Mouse (Mus musculus) liver, embryonic 11.5 days (tissue): Measurements from ENCODE around the gene Il21. TPM values are rescaled to one million over a fixed set of nuclear protein-coding genes. Genes with fewer than 3 reads are reported as not detected.

Experiments used
- ATAC-seq: fragments of 200-750 bp; cut with Nextera tagmentation; replicated peaks from 2 replicates; pipeline ENCODE4 v1.8.0; 2017; ENCODE audit warnings: moderate number of reproducible peaks, mild to moderate bottlenecking, moderate TSS enrichment, moderate library complexity; ENCODE audit not compliant: low FRiP score
- DNase-seq: peaks from one replicate; pipeline ENCODE4 v3.0.0-alpha.2; 2017; ENCODE audit warnings: low spot score
- H3K27ac ChIP-seq: fragments of 300-500 bp; sonication (generic); 2 replicates; pipeline ENCODE4 v1.5.1; 2014; ENCODE audit warnings: mild to moderate bottlenecking, low read depth, low read length, control low read depth
- H3K27me3 ChIP-seq: fragments of 300-500 bp; sonication (generic); replicated peaks from 2 replicates; pipeline ENCODE4 v1.6.1; 2014; ENCODE audit warnings: low read length, mixed read lengths; ENCODE audit not compliant: control insufficient read depth, insufficient read depth
- H3K36me3 ChIP-seq: fragments of 300-500 bp; sonication (generic); 2 replicates; pipeline ENCODE4 v1.6.1; 2014; ENCODE audit warnings: mild to moderate bottlenecking, low read length, moderate library complexity, mixed read lengths; ENCODE audit not compliant: control insufficient read depth, insufficient read depth
- H3K4me1 ChIP-seq: fragments of 300-500 bp; sonication (generic); replicated peaks from 2 replicates; pipeline ENCODE4 v1.6.1; 2014; ENCODE audit warnings: low read length, mixed read lengths; ENCODE audit not compliant: control insufficient read depth, insufficient read depth
- H3K4me2 ChIP-seq: fragments of 300-500 bp; sonication (generic); 2 replicates; pipeline ENCODE4 v1.6.1; 2014; ENCODE audit warnings: mild to moderate bottlenecking, control low read depth, moderate library complexity
- H3K4me3 ChIP-seq: fragments of 300-500 bp; sonication (generic); 2 replicates; pipeline ENCODE4 v1.5.1; 2014; ENCODE audit warnings: low read depth, low read length, control low read depth
- H3K9ac ChIP-seq: fragments of 300-500 bp; sonication (generic); 2 replicates; pipeline ENCODE4 v1.6.1; 2014; ENCODE audit warnings: low read depth, low read length, control low read depth
- H3K9me3 ChIP-seq: fragments of 300-500 bp; sonication (generic); 2 replicates; pipeline ENCODE4 v1.6.1; 2016; ENCODE audit warnings: low read length, inconsistent platforms, mixed read lengths; ENCODE audit not compliant: control insufficient read depth
- WGBS: fragments of 180-500 bp; shearing (Covaris S2); extraction: QIAGEN DNeasy Blood & Tissue Kit; methylation state at CpG from one replicate; pipeline ENCODE4 v1.1.7; 2014; 5-methylcytosine and 5-hydroxymethylcytosine counted together
- polyA plus RNA-seq: library from polyadenylated mRNA; unstranded; fragments of >200 nt; fragmentation: Nextera tagmentation; extraction: Ambion mirVana; gene quantifications from 2 replicates; pipeline ENCODE4 v1.2.1, GENCODE M21; 2014

Il21 gene
- polyA plus RNA-seq, 1 experiment from 2014 or later = not detected

DNA sequence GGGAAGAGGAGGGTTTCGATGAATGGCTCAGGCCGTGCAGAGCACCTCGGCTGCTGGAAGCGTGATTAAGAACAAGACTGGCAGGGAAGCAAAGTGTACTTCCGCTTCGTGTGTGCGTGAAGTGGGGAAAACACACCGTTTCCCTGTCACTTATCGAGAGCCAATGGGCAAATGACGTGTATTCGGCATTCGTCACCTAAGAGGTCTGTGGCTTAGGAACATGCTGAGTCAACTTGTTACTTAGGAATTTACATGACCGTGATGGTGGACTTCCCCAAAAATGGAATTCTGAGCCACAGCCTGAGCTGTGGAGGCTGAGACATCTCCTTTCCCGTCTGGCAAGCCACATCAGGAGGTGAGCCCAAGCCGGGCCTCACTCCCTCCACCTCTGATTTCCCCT is 25.3 kb upstream of the Il21 start:
- H3K9ac ChIP-seq = no peak overlapping the region
- no peaks in the 10 kb centered on the region for H3K9me3 ChIP-seq
- no peak overlapping the region for H3K4me2 ChIP-seq
- H3K36me3 ChIP-seq = no peaks in the 10 kb centered on the region
- H3K27ac ChIP-seq = no peak overlapping the region
- DNase-seq (no peak), ATAC-seq (no peak)
- no peaks in the 10 kb centered on the region for H3K27me3 ChIP-seq
- H3K4me1 ChIP-seq = peaks cover 6% of the 10 kb centered on the region; the same call in 1 of the 2 replicates
- 86% methylated on average over 15 of the region's 15 CpGs for WGBS
- H3K4me3 ChIP-seq = no peak overlapping the region

DNA sequence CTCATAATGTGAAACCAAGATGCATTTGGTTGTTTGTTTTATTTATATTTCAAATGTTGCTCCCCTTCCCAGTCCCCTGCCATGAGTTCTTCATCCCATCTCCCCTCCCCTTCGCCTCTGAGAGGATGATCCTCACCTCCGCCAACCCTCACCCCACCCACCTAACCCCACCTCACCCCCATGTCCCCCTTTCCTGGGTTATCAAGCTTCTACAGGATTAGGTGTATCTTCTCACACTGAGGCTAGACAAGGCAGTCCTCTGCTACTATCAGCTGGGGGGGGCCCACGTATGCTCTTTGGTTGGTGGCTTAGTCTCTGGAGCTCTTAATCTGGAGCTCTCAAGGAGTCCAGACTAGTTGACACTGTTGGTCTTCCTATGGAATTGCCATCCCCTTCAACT is 18.5 kb upstream of the Il21 start:
- Histone ChIP-seq H3K4me1 (no peaks in the 10 kb centered on the region), H3K27me3 (no peaks in the 10 kb centered on the region), H3K27ac (no peak overlapping the region), H3K36me3 (no peaks in the 10 kb centered on the region), H3K4me2 (no peak overlapping the region), H3K9me3 (no peaks in the 10 kb centered on the region), H3K4me3 (no peak overlapping the region), H3K9ac (no peak overlapping the region)
- ATAC-seq (0 out of 2 replicates have a peak, but pooled peaks have one; percentile 51), DNase-seq (no peak)
- WGBS = 70% methylated on average over 3 of the region's 3 CpGs

GRCm38 (mm10) chr3:37235025-37235424 is 2.6 kb upstream of the Il21 start:
- Histone ChIP-seq H3K9me3 (no peaks in the 10 kb centered on the region), H3K36me3 (no peaks in the 10 kb centered on the region), H3K27ac (no peak overlapping the region), H3K9ac (no peak overlapping the region), H3K4me1 (no peaks in the 10 kb centered on the region), H3K4me2 (no peak overlapping the region), H3K27me3 (no peaks in the 10 kb centered on the region), H3K4me3 (no peak overlapping the region)
- ATAC-seq (no peak), DNase-seq (no peak)
- WGBS = 68% methylated on average over 4 of the region's 4 CpGs

DNA sequence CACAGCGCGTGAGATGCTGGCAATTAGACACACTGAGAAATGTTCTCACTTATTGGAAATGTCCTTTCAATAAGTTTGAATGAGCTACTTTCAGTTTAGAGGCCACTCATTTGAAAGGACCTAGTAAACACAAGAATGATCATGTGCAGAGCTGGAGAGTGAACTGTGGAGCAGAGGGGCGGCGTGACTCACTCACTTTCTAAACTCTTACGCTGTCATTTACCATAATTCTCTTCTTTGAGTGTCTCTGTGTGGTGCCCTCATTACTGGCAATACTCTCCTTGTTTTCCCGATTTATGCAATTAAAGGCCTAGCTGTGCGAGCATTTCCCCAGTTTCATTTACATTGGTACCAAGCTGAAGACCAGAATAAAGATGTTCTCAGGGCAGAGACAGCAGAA is 1.3 kb downstream of the Il21 start:
- Histone ChIP-seq H3K9ac (no peak overlapping the region), H3K4me2 (no peak overlapping the region), H3K9me3 (no peaks in the 10 kb centered on the region), H3K27me3 (no peaks in the 10 kb centered on the region), H3K27ac (no peak overlapping the region), H3K4me1 (no peaks in the 10 kb centered on the region), H3K4me3 (no peak overlapping the region), H3K36me3 (no peaks in the 10 kb centered on the region)
- WGBS = 89% methylated on average over 7 of the region's 7 CpGs
- DNase-seq (no peak), ATAC-seq (no peak)

GRCm38 (mm10) chr3:37229082-37229829 is 3.2 kb downstream of the Il21 start:
- Histone ChIP-seq H3K36me3 (no peaks in the 10 kb centered on the region), H3K4me1 (no peaks in the 10 kb centered on the region), H3K4me2 (no peak overlapping the region), H3K27me3 (no peaks in the 10 kb centered on the region), H3K4me3 (no peak overlapping the region), H3K9ac (no peak overlapping the region), H3K27ac (no peak overlapping the region), H3K9me3 (no peaks in the 10 kb centered on the region)
- no peak for ATAC-seq
- DNase-seq = no peak
- WGBS = 65% methylated on average over 11 of the region's 11 CpGs

GRCm38 (mm10) chr3:37225124-37225523 is 7.3 kb downstream of the Il21 start:
- 88% methylated on average over 13 of the region's 13 CpGs for WGBS
- H3K4me2 ChIP-seq = no peak overlapping the region

GRCm38 (mm10) chr3:37219071-37219470 is 13.4 kb downstream of the Il21 start:
- no peaks in the 10 kb centered on the region for H3K36me3 ChIP-seq
- H3K27me3 ChIP-seq = no peaks in the 10 kb centered on the region
- no peak overlapping the region for H3K27ac ChIP-seq
- no peak overlapping the region for H3K9ac ChIP-seq
- H3K9me3 ChIP-seq = no peaks in the 10 kb centered on the region
- H3K4me2 ChIP-seq = no peak overlapping the region
- no peak overlapping the region for H3K4me3 ChIP-seq
- no peaks in the 10 kb centered on the region for H3K4me1 ChIP-seq
- DNase-seq (no peak), ATAC-seq (no peak)
- WGBS = 36% methylated on average over 4 of the region's 4 CpGs

More at GRCm38 (mm10) chr3:37225124-37225523, 7.3 kb downstream of the Il21 start:
- H3K4me3 ChIP-seq = no peak overlapping the region
- no peaks in the 10 kb centered on the region for H3K36me3 ChIP-seq
- no peak overlapping the region for H3K9ac ChIP-seq
- H3K27ac ChIP-seq = no peak overlapping the region
- ATAC-seq = no peak
- no peaks in the 10 kb centered on the region for H3K4me1 ChIP-seq
- H3K27me3 ChIP-seq = no peaks in the 10 kb centered on the region
- H3K9me3 ChIP-seq = no peaks in the 10 kb centered on the region
- DNase-seq = no peak

DNA sequence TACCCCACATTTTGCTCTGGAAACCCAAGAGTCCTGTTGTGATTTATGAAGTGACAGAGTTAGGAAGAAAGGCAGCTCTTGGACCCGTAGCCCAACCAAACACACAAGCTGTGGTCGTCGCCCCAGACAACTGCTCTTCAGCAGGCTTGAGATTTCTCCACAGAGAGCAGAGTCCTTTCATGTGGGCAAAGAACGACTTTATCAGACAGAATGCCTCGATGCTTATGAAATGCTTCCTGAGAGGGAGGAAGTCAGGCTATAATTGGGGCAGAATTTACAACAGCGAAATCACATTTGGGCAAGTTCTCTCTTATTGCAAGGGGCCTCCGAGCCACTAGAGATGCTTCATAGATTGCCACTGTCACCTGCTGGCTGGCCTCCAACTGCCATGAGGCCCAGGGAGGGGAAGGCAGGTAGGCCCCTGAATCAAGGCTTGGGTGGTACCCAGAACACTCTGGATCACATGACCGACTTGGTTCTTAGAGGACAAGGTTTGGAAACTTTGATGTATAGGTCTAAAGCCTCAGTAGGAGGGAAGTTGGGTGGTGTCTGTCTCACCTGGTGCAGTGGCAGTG is 27.1 kb downstream of the Il21 start:
- Histone ChIP-seq H3K27ac (no peak overlapping the region), H3K4me3 (no peak overlapping the region), H3K4me1 (no peaks in the 10 kb centered on the region; the same call in 1 of the 2 replicates), H3K36me3 (no peaks in the 10 kb centered on the region), H3K9me3 (no peaks in the 10 kb centered on the region), H3K4me2 (no peak overlapping the region), H3K9ac (no peak overlapping the region), H3K27me3 (no peaks in the 10 kb centered on the region)
- ATAC-seq = no peak
- DNase-seq = no peak
- 59% methylated on average over 8 of the region's 8 CpGs for WGBS

DNA sequence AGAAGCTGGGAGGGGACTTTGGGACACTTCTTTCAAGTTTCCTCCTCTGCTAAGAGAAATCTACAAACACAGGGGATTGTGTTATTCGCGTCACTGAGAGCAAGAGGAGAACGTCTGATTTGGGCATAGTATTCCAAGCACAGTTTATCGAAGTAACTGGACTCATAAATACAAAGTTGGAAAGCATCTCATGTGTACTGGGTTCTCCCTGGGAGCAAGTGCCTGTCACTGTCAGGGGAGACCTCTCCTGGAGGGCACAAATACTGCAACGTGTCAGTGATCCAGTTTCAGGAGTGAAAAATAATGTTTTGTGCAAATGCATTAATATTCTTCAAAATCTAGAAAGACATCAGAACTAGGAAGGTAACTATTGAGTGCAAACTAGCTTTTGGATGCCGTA is 27.9 kb downstream of the Il21 start:
- Histone ChIP-seq H3K4me3 (peak overlapping the region; percentile 65), H3K27me3 (no peaks in the 10 kb centered on the region), H3K4me1 (no peaks in the 10 kb centered on the region; the same call in 1 of the 2 replicates), H3K9ac (peak overlapping the region; percentile 75), H3K36me3 (no peaks in the 10 kb centered on the region), H3K9me3 (no peaks in the 10 kb centered on the region), H3K4me2 (peak overlapping the region; percentile 85), H3K27ac (no peak overlapping the region)
- ATAC-seq (peak; percentile 68; the same call in 1 of the 2 replicates), DNase-seq (no peak)
- 28% methylated on average over 6 of the region's 6 CpGs for WGBS
